Mouse (Mus musculus) c-Kit-positive CD71-negative TER-119-negative erythroid progenitor cells, embryonic 14.5 days (primary cell): Measurements from ENCODE around the gene Tmem178b.

Experiments used
- DNase-seq: peaks from one replicate; pipeline ENCODE4 v3.0.0-alpha.2; 2013; ENCODE audit warnings: low read depth

The Tmem178b gene

DNA sequence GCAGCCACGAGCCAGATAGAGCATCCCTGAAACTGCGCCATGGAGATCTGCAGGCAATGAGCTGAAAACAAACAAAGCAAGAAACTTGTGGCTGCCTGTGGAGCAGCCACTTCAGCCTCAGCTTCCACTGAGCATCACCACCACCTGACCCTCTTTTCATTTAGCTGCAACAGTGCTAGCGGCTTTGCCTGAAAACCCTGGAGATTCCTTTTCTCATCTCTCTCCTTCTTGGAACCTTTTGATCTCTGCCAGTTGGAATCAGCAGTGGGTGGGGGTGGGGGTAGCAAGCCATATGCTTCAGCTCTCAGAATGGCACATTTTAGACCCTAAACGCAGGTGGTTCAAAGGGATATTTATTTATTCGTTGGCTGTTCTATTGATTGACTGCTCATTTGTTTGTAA is 218.2 kb downstream of the Tmem178b start:
- DNase-seq, result no peak

- DNase-seq, result no peak
Observed at GRCm38 (mm10) chr6:40098498-40098897, 225.4 kb downstream of the Tmem178b start.

GRCm38 (mm10) chr6:40101785-40102184 is 228.7 kb downstream of the Tmem178b start:
- DNase-seq, result no peak

DNA sequence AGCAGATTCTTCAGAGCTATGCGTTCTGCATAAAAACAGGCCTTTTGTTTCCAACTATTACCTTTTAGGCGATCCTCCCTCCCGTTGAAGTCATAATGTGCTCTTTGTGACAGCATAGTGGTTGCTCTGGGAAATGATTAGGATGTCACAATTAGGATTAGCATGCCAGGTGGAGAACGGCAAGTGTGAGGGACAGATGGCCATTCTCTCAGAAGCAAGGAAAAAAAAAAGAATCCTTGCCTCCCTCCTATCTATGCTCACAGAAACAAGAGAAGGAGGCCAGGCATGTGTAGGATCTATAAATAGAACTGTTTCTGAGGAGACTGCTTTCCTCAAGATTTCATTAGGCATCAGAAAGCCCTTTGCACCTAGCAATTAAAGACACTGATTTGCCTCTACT is 229.8 kb downstream of the Tmem178b start:
- no peak for DNase-seq

- no peak for DNase-seq
Observed at GRCm38 (mm10) chr6:40110029-40110428, 237.0 kb downstream of the Tmem178b start.

DNA sequence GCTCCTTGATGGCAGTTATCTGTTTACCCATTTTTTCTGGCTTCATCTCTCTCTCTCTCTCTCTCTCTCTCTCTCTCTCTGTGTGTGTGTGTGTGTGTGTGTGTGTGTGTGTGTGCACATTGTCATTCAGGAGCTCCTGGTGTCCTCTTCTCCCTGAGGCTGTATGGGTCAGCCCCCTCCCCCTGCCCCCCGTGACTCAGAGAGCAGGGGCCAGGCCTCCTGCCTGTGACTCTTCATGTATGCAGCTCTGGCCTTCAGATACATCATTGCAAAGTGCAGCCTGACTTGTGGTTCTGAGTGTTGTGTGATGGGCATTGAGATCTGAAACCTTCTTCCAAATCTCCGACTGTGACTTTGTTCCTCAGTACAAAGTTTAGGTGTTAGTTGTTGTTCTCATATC is 237.7 kb downstream of the Tmem178b start:
- no peak for DNase-seq

GRCm38 (mm10) chr6:40112488-40112887 is 239.4 kb downstream of the Tmem178b start:
- no peak for DNase-seq

- no peak for DNase-seq
Observed at GRCm38 (mm10) chr6:40116225-40116624, 243.2 kb downstream of the Tmem178b start.

DNA sequence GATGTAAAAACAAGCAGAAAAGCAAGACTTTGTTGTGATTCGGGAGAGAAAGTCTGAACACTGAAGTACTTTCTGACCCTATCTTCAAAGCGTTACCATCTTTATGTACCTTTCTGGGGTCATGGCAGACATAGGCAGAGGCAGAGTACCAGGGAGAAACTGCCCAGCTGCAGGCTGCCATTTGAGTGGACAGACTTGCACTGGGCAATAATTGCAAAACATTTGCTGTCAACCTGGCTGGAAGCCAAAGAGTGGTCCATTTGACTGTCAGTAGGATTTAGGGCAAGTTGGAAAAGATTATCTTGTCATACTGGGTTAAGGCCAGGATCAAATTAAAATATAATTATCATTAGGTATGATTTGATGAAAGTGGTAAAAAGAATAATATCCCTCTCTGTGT is 247.1 kb downstream of the Tmem178b start:
- DNase-seq, result no peak

GRCm38 (mm10) chr6:40121494-40121893 is 248.4 kb downstream of the Tmem178b start:
- no peak for DNase-seq

GRCm38 (mm10) chr6:40123070-40123690 is 250.1 kb downstream of the Tmem178b start:
- no peak for DNase-seq

GRCm38 (mm10) chr6:40123960-40124359 is 250.9 kb downstream of the Tmem178b start:
- DNase-seq, result no peak

GRCm38 (mm10) chr6:40128716-40129115 is 255.6 kb downstream of the Tmem178b start:
- no peak for DNase-seq

DNA sequence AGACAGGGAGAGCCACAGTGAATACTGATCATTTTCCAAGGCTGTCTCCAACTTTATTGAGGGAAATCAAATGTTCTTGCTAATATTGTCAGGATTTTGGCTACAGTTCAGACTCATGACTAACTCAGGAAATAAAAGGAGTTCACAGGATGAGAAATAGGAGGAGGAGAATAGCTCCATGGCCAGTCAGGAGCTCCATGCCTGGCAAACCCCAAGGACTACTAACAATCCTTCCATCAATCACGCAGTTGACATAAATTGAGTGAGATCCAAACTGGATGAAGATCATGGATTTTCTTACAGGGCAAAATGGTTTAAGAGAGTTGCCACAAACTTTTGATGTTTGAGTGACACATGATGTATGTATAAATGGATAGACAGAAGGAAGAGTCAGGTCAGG is 258.9 kb downstream of the Tmem178b start:
- DNase-seq, result no peak

DNA sequence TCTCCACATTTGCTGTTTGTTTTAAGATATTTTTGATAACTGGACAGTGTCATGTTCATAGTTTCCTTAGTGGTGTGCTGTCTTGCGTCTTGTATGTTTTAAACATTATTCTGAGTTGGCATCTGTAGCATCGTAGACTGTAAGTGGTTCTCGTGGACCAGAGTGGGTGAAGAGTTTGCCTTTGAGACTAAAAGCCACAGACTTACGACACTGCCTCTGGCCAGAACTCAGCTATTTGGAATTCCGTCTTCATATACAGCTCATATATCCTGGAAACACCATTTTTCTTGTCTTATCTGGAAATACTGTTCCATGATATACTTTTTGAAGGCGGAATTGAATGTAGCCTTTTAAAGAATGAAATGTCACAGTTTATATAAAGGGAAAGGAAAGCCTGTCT is 260.4 kb downstream of the Tmem178b start:
- no peak for DNase-seq

DNA sequence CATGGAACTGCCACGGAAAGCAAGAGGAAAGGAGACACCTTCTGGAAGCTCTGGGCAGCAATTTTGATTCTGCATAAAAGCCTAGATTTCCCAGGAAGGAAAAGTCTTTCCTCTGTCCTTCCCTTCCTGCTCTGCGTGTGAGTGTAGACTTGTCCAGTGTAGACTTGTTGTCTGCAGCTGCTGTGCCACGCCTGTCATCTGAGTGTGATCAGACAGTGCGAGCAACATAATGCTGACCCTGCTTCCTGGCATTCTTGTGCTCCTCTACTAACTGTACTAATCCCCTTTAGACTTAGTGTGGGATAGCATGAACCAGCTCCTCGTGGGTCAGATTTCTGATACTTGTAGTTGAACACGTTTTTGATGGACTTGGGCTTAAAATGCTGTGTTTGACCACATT is 262.6 kb downstream of the Tmem178b start:
- no peak for DNase-seq

DNA sequence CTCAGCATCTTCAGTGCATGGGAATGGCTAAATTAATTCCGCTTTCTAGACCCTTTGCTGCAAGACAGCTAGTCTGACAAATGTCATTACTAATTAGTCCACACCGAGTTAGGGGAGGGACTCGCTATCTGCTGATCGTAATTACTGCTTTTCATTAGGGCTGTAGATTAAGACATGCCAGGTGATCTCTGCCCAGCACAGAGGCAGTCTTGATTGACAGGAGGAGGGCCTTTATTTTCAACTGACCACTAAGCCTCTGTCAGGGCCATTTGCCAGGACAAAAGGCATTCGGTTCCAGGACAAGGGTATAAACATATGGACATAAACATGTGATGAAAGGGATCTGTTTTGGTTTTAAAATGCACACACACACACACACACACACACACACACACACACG is 264.3 kb downstream of the Tmem178b start:
- no peak for DNase-seq

DNA sequence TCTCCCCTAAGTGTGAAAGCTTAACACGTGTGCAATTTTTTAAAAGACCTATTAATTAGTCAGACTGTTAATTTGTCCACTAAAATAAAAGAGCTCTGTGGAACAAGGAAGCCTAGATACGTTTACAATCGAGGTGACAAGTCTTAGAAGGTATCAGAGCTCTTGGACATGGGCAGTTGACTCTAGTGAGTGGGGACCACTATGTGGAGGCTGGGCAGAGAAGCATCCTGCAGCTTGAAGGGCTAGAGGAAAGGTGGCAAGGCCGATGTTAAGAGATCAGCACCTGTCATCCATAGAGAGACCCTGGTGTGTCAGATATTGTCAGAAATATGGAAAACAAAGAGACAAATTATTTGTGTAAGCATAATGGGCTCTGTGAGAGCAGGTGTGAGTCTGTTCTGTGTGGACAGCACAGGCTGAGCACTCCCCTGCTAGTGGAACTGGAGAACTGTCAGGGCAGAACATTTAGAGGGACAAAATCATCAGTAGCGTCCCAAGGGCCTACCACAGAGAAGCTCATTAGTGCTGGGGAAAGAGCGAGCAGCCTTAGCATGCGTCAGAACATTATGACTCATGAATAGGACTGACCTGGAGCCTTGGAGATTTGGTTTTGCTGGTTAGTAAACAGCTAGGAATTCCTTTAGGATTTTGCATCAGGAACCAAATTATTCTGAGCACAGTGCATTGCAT is 264.9 kb downstream of the Tmem178b start:
- no peak for DNase-seq

GRCm38 (mm10) chr6:40142582-40142981 is 269.5 kb downstream of the Tmem178b start:
- DNase-seq, result no peak

- no peak for DNase-seq
Observed at GRCm38 (mm10) chr6:40144371-40144770, 271.3 kb downstream of the Tmem178b start.

GRCm38 (mm10) chr6:40145601-40146000 is 272.5 kb downstream of the Tmem178b start:
- DNase-seq, result no peak

DNA sequence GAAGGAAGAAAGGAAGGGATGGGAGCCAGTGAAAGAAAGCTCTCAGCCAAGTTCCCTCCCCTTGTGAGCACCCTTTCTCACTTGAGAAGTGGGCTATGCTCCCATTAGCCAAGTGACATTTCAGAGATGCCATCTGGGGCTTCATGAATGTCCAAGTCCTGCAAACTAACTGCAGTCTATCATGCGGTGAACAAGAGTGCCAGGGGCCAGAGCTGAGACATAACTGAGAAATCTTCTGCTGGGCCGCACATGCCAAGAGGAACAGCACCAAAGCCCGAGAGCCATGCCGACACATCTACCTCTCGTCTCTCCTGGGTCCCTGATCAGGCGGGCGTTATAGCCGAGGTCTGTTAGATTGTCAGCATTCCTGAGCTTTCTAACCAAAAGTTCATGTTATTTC is 279.2 kb downstream of the Tmem178b start:
- DNase-seq, result no peak

DNA sequence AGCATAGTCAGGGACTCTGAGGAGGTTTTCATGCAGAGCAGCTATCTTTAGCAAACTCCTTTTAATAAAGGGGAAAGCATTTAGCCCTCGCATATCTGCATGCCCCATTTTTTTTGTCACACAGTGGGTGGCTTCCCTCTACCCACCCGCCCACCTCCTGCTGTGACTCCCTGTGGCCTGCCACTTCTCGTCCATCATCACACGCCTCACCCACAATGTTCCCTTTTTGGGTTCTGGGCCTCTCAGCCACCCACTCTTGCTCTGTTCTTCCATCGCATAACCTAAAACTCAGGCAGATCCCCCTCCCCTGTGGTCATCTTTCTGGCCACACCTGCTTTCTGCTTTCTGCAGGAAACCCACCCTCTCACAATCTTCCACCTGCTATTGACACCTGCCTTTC is 288.3 kb downstream of the Tmem178b start:
- DNase-seq, result no peak

- DNase-seq, result no peak
Observed at GRCm38 (mm10) chr6:40173559-40173958, 300.5 kb downstream of the Tmem178b start.
